Mouse (Mus musculus): Measurements from ENCODE around the gene 4930407I10Rik.

GRCm38 (mm10) chr15:82086131-82086530 lies 27.2 kb downstream of the 4930407I10Rik start:
- TF ChIP-seq POLR2A (IDR thresholded peaks at IDR 0.05; ENCODE audit: low read depth, low read length): no peak
- TF ChIP-seq ZC3H11A (IDR thresholded peaks at IDR 0.05; ENCODE audit: low read depth, low read length): no peak
- TF ChIP-seq NELFE (IDR thresholded peaks at IDR 0.05; ENCODE audit: low read depth, low read length): no peak
- no peak for TF ChIP-seq NRF1 (IDR thresholded peaks at IDR 0.05; ENCODE audit: low read depth, low read length)
- no peak for TF ChIP-seq EP300 (IDR thresholded peaks at IDR 0.05; ENCODE audit: low read length)
- no peak for TF ChIP-seq MAX (IDR thresholded peaks at IDR 0.05; ENCODE audit: low read length)
- TF ChIP-seq SMC3 (IDR thresholded peaks at IDR 0.05; ENCODE audit: low read depth, low read length): no peak
- TF ChIP-seq BHLHE40 (IDR thresholded peaks at IDR 0.05; ENCODE audit: low read depth, low read length): no peak
- no peak for TF ChIP-seq CTCF (conservative IDR thresholded peaks at IDR 0.05 in 1 of 2, IDR thresholded peaks at IDR 0.05 in 1 of 2; ENCODE audit: low read depth in 2 of 2, low read length in 2 of 2)

Measured in CH12.LX (cell line).